Mouse (Mus musculus): ENCODE measurements at regions not wholly inside any gene's neighbourhood (a gene's known extent, or its start where the extent isn't known, plus 50 kb on each side); places are given as distances from the start of the nearest gene placed in this dataset.

GRCm38 (mm10) chr3:38129167-38129500 is 355.5 kb downstream of the Ankrd50 start:
- H3K4me1 ChIP-seq (replicated peaks), result no peaks in the 10 kb centered on the region
- H3K4me3 ChIP-seq, result no peak overlapping the region
- no peaks in the 10 kb centered on the region for H3K27me3 ChIP-seq (ENCODE audit: insufficient read depth, poor library complexity, severe bottlenecking)
- H3K36me3 ChIP-seq, result no peaks in the 10 kb centered on the region
- 77% methylated on average over 2 of the region's 2 CpGs for WGBS
- no peak overlapping the region for H3K27ac ChIP-seq
- 0 out of 2 replicates have a peak, but pooled peaks cover 4% of the 10 kb centered on the region for H3K9me3 ChIP-seq
- no peak for DNase-seq (ENCODE audit: low spot score)

- no peaks in the 10 kb centered on the region for H3K36me3 ChIP-seq
- H3K27me3 ChIP-seq (ENCODE audit: insufficient read depth, poor library complexity, severe bottlenecking), result no peaks in the 10 kb centered on the region
- H3K4me1 ChIP-seq (replicated peaks), result no peaks in the 10 kb centered on the region
Measured at GRCm38 (mm10) chr3:38128486-38129166, 356.0 kb downstream of the Ankrd50 start.

GRCm38 (mm10) chr3:38116071-38116787 is 368.4 kb downstream of the Ankrd50 start:
- Histone ChIP-seq H3K4me3 (no peak overlapping the region), H3K9me3 (no peaks in the 10 kb centered on the region), H3K4me1 (replicated peaks) (no peaks in the 10 kb centered on the region), H3K36me3 (no peaks in the 10 kb centered on the region), H3K27ac (no peak overlapping the region), H3K27me3 (ENCODE audit: insufficient read depth, poor library complexity, severe bottlenecking) (no peaks in the 10 kb centered on the region)
- no peak for DNase-seq (ENCODE audit: low spot score)
- WGBS, result 72% methylated on average over 7 of the region's 7 CpGs

More at GRCm38 (mm10) chr3:38128486-38129166, 356.0 kb downstream of the Ankrd50 start:
- Histone ChIP-seq H3K4me3 (no peak overlapping the region), H3K27ac (no peak overlapping the region), H3K9me3 (0 out of 2 replicates have a peak, but pooled peaks cover 4% of the 10 kb centered on the region)
- WGBS, result 75% methylated on average over 5 of the region's 5 CpGs
- DNase-seq (ENCODE audit: low spot score), result no peak

GRCm38 (mm10) chr3:38112568-38112967 is 372.1 kb downstream of the Ankrd50 start:
- no peak overlapping the region for H3K27ac ChIP-seq
- no peaks in the 10 kb centered on the region for H3K27me3 ChIP-seq (ENCODE audit: insufficient read depth, poor library complexity, severe bottlenecking)
- DNase-seq (ENCODE audit: low spot score), result no peak
- no peaks in the 10 kb centered on the region for H3K4me1 ChIP-seq (replicated peaks)
- H3K9me3 ChIP-seq, result 0 out of 2 replicates have a peak, but pooled peaks cover 6% of the 10 kb centered on the region
- no peaks in the 10 kb centered on the region for H3K36me3 ChIP-seq
- WGBS, result 90% methylated on average over 3 of the region's 3 CpGs
- no peak overlapping the region for H3K4me3 ChIP-seq

- H3K27me3 ChIP-seq (ENCODE audit: insufficient read depth, poor library complexity, severe bottlenecking), result no peaks in the 10 kb centered on the region
- H3K4me3 ChIP-seq, result no peak overlapping the region
- H3K4me1 ChIP-seq (replicated peaks), result no peaks in the 10 kb centered on the region
- H3K9me3 ChIP-seq, result 0 out of 2 replicates have a peak, but pooled peaks cover 6% of the 10 kb centered on the region
- 70% methylated on average over 4 of the region's 4 CpGs for WGBS
- H3K36me3 ChIP-seq, result no peaks in the 10 kb centered on the region
- no peak overlapping the region for H3K27ac ChIP-seq
- no peak for DNase-seq (ENCODE audit: low spot score)
Measured at GRCm38 (mm10) chr3:38105022-38105857, 379.4 kb downstream of the Ankrd50 start.

- no peak for DNase-seq (ENCODE audit: low spot score)
- Histone ChIP-seq H3K27me3 (ENCODE audit: insufficient read depth, poor library complexity, severe bottlenecking) (no peaks in the 10 kb centered on the region), H3K9me3 (0 out of 2 replicates have a peak, but pooled peaks cover 5% of the 10 kb centered on the region), H3K4me1 (replicated peaks) (no peaks in the 10 kb centered on the region), H3K36me3 (no peaks in the 10 kb centered on the region), H3K4me3 (no peak overlapping the region), H3K27ac (no peak overlapping the region)
- WGBS, result 79% methylated on average over 3 of the region's 3 CpGs
Measured at GRCm38 (mm10) chr3:38104418-38104817, 380.1 kb upstream of the Gm5148 start.

GRCm38 (mm10) chr3:38102985-38103384 is 378.7 kb upstream of the Gm5148 start:
- Histone ChIP-seq H3K36me3 (no peaks in the 10 kb centered on the region), H3K4me3 (no peak overlapping the region), H3K27me3 (ENCODE audit: insufficient read depth, poor library complexity, severe bottlenecking) (no peaks in the 10 kb centered on the region), H3K9me3 (no peaks in the 10 kb centered on the region), H3K4me1 (replicated peaks) (no peaks in the 10 kb centered on the region), H3K27ac (no peak overlapping the region)
- 89% methylated on average over 1 of the region's 1 CpGs for WGBS
- DNase-seq (ENCODE audit: low spot score), result no peak

- Histone ChIP-seq H3K27me3 (ENCODE audit: insufficient read depth, poor library complexity, severe bottlenecking) (no peaks in the 10 kb centered on the region), H3K4me1 (replicated peaks) (no peaks in the 10 kb centered on the region), H3K36me3 (no peaks in the 10 kb centered on the region), H3K9me3 (no peaks in the 10 kb centered on the region), H3K4me3 (no peak overlapping the region), H3K27ac (no peak overlapping the region)
- DNase-seq (ENCODE audit: low spot score), result no peak
- 89% methylated on average over 1 of the region's 1 CpGs for WGBS
Measured at GRCm38 (mm10) chr3:38102181-38102580, 377.9 kb upstream of the Gm5148 start.

GRCm38 (mm10) chr3:38094370-38094979 is 370.2 kb upstream of the Gm5148 start:
- Histone ChIP-seq H3K27ac (no peak overlapping the region), H3K9me3 (no peaks in the 10 kb centered on the region), H3K4me3 (no peak overlapping the region), H3K4me1 (replicated peaks) (0 out of 2 replicates have a peak, but pooled peaks cover 3% of the 10 kb centered on the region), H3K36me3 (no peaks in the 10 kb centered on the region), H3K27me3 (ENCODE audit: insufficient read depth, poor library complexity, severe bottlenecking) (no peaks in the 10 kb centered on the region)
- WGBS, result 74% methylated on average over 7 of the region's 7 CpGs
- DNase-seq (ENCODE audit: low spot score), result no peak

- DNase-seq (ENCODE audit: low spot score), result no peak
- Histone ChIP-seq H3K9me3 (no peaks in the 10 kb centered on the region), H3K36me3 (no peaks in the 10 kb centered on the region), H3K4me3 (no peak overlapping the region), H3K4me1 (replicated peaks) (no peaks in the 10 kb centered on the region), H3K27me3 (ENCODE audit: insufficient read depth, poor library complexity, severe bottlenecking) (no peaks in the 10 kb centered on the region), H3K27ac (no peak overlapping the region)
- 67% methylated on average over 6 of the region's 6 CpGs for WGBS
Measured at GRCm38 (mm10) chr3:38084548-38084947, 360.3 kb upstream of the Gm5148 start.

GRCm38 (mm10) chr3:38082386-38082785 is 358.1 kb upstream of the Gm5148 start:
- H3K9me3 ChIP-seq, result no peaks in the 10 kb centered on the region
- H3K27ac ChIP-seq, result no peak overlapping the region
- H3K27me3 ChIP-seq (ENCODE audit: insufficient read depth, poor library complexity, severe bottlenecking), result no peaks in the 10 kb centered on the region
- H3K4me1 ChIP-seq (replicated peaks), result no peaks in the 10 kb centered on the region
- 91% methylated on average over 11 of the region's 11 CpGs for WGBS
- H3K4me3 ChIP-seq, result no peak overlapping the region
- DNase-seq (ENCODE audit: low spot score), result no peak
- no peaks in the 10 kb centered on the region for H3K36me3 ChIP-seq

- DNase-seq (ENCODE audit: low spot score), result no peak
- H3K27ac ChIP-seq, result no peak overlapping the region
- H3K36me3 ChIP-seq, result no peaks in the 10 kb centered on the region
- no peak overlapping the region for H3K4me3 ChIP-seq
- H3K4me1 ChIP-seq (replicated peaks), result no peaks in the 10 kb centered on the region
- no peaks in the 10 kb centered on the region for H3K27me3 ChIP-seq (ENCODE audit: insufficient read depth, poor library complexity, severe bottlenecking)
- H3K9me3 ChIP-seq, result no peaks in the 10 kb centered on the region
- WGBS, result 86% methylated on average over 1 of the region's 1 CpGs
Measured at GRCm38 (mm10) chr3:38076835-38077234, 352.5 kb upstream of the Gm5148 start.
